Mouse (Mus musculus): ENCODE measurements around the gene Mlf2. TPM values are rescaled to one million over a fixed set of nuclear protein-coding genes. Genes with fewer than 3 reads are reported as not detected.

Mlf2 gene
- polyA plus RNA-seq, 1 experiment from 2014 or later: 385 TPM

- Histone ChIP-seq H3K9ac (no peak overlapping the region), H3K4me2 (no peak overlapping the region), H3K27me3 (no peaks in the 10 kb centered on the region), H3K4me3 (replicated peaks) (no peak overlapping the region), H3K36me3 (peaks cover 17% of the 10 kb centered on the region), H3K9me3 (replicated peaks) (no peaks in the 10 kb centered on the region), H3K4me1 (no peaks in the 10 kb centered on the region), H3K27ac (no peak overlapping the region)
- WGBS: 88% methylated on average over 3 of the region's 3 CpGs
- no peak for ATAC-seq (replicated peaks; ENCODE audit: low FRiP score)
These were observed 12.3 kb downstream of the Mlf2 start for GRCm38 (mm10) chr6:124943526-124943925.

DNA sequence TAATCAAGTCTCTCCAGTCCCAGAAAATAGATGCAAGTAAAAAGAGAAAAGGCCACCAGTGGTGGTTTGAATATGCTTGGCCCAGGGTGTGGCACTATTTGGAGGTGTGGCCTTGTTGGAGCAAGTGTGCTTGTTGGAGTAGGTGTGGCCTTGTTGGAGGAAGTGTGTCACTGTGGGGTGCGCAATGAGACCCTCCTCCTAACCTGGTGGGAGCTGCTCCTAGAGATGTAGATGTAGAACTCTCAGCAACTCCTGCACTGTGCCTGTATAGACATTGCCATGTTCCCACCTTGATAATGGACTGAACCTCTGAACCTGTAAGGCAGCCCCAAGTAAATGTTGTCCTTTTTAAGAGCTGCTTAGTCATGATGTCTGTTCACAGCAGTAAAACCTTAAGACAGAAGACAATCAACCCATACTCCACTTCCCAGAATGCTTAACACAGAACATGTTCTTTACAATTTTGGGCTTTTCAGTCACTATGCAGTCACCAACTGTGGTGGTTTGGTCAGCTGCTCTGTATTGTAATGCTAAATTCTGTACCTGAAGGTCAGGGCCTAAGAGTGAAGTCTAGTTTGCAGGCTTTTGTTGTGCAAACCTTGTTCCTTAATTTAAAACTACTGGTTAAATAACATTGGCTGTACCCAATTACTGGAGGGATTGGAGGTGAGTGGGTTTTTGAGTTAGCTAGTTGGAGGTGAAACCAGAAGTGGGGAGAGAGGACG is 23.0 kb downstream of the Mlf2 start:
- Histone ChIP-seq H3K9me3 (replicated peaks) (0 out of 2 replicates have a peak, but pooled peaks cover 2% of the 10 kb centered on the region), H3K4me2 (no peak overlapping the region), H3K9ac (no peak overlapping the region), H3K36me3 (peaks cover 49% of the 10 kb centered on the region), H3K27ac (no peak overlapping the region), H3K4me1 (no peaks in the 10 kb centered on the region), H3K27me3 (no peaks in the 10 kb centered on the region), H3K4me3 (replicated peaks) (no peak overlapping the region)
- no peak for ATAC-seq (replicated peaks; ENCODE audit: low FRiP score)
- 93% methylated on average over 2 of the region's 2 CpGs for WGBS

GRCm38 (mm10) chr6:124955212-124955611 is 24.0 kb downstream of the Mlf2 start:
- Histone ChIP-seq H3K4me1 (no peaks in the 10 kb centered on the region), H3K36me3 (peaks cover 60% of the 10 kb centered on the region), H3K27ac (no peak overlapping the region), H3K4me2 (no peak overlapping the region), H3K4me3 (replicated peaks) (no peak overlapping the region), H3K9me3 (replicated peaks) (0 out of 2 replicates have a peak, but pooled peaks cover 2% of the 10 kb centered on the region), H3K9ac (no peak overlapping the region), H3K27me3 (no peaks in the 10 kb centered on the region)
- 93% methylated on average over 4 of the region's 4 CpGs for WGBS
- ATAC-seq (replicated peaks; ENCODE audit: low FRiP score): no peak

- Histone ChIP-seq H3K27me3 (no peaks in the 10 kb centered on the region), H3K9ac (no peak overlapping the region), H3K4me1 (no peaks in the 10 kb centered on the region), H3K4me3 (replicated peaks) (no peak overlapping the region), H3K27ac (no peak overlapping the region), H3K9me3 (replicated peaks) (no peaks in the 10 kb centered on the region), H3K4me2 (no peak overlapping the region), H3K36me3 (peaks cover 86% of the 10 kb centered on the region)
- no peak for ATAC-seq (replicated peaks; ENCODE audit: low FRiP score)
- 67% methylated on average over 3 of the region's 3 CpGs for WGBS
These were observed 26.9 kb downstream of the Mlf2 start for GRCm38 (mm10) chr6:124958127-124958526.

DNA sequence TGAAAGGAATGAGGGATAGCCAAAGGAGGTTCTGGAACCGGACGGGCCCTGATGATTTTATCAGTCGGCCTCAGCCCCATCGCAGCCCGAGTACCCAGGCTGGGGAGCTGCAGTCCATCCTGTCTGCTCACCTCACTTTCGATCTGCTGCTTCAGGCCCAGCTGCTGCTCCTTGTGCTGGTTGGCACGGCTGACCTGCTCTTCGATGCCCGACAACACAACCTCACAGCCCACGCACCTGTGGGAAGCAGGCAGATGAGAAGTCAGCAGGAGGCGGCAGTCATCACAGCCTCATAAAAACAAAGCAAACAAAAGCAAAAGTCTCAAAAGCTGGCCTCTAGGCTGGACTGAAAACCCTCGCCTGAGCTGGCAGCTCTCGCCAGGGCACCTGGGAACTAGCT is 28.8 kb downstream of the Mlf2 start:
- H3K9ac ChIP-seq: no peak overlapping the region
- H3K36me3 ChIP-seq: peaks cover 81% of the 10 kb centered on the region
- no peak for ATAC-seq (replicated peaks; ENCODE audit: low FRiP score)

DNA sequence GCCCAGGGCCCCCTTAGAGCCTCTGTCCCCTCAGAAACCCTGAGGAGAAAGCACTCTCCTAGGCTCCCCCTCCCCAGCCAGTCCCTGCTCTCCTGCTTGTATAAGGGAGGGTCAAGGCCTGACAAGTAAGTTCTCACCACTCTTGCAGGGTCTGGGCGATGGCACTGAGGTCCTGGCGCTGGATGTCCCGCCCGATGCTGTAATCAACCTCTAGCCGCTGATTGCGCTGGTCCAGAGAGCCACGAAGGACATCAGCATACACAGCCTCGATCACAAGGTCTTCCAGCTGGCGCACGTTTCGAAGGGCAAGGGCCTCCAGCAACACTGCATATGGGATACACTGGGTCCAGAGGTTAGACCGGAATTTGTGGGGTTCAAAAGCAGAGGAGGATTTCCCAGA is 29.8 kb downstream of the Mlf2 start:
- H3K4me1 ChIP-seq: peaks cover 10% of the 10 kb centered on the region
- H3K27me3 ChIP-seq: no peaks in the 10 kb centered on the region
- peaks cover 73% of the 10 kb centered on the region for H3K36me3 ChIP-seq
- H3K9ac ChIP-seq: no peak overlapping the region
- WGBS: 94% methylated on average over 12 of the region's 12 CpGs
- no peak overlapping the region for H3K27ac ChIP-seq
- ATAC-seq (replicated peaks; ENCODE audit: low FRiP score): no peak
- no peaks in the 10 kb centered on the region for H3K9me3 ChIP-seq (replicated peaks)
- no peak overlapping the region for H3K4me2 ChIP-seq
- H3K4me3 ChIP-seq (replicated peaks): no peak overlapping the region

More for the DNA sequence above, 28.8 kb downstream of the Mlf2 start:
- Histone ChIP-seq H3K4me3 (replicated peaks) (no peak overlapping the region), H3K4me1 (peaks cover 9% of the 10 kb centered on the region), H3K27ac (no peak overlapping the region), H3K27me3 (no peaks in the 10 kb centered on the region), H3K9me3 (replicated peaks) (no peaks in the 10 kb centered on the region), H3K4me2 (no peak overlapping the region)
- WGBS: 85% methylated on average over 13 of the region's 13 CpGs

DNA sequence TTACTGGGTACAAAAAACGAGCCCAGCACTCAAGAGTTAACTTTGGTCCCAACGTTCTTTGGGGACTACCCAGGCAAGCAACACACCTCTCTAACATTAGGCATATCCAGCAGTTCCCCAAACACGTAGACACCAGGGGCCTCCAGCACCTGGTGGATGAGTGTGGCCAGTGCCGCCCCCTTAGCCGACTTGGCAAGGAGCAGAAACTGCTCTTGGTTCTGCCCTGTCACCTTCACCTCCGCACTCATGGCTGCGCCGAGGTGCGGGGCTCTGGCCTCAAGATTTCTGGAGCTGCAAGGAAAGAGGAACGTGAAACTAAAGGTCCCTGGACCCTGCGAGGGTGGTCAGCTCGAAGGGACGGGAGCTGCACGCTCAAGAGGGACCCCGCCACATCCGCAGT is 33.5 kb downstream of the Mlf2 start:
- peak overlapping the region; percentile 85 for H3K4me2 ChIP-seq
- peak overlapping the region; percentile 72 for H3K4me3 ChIP-seq (replicated peaks)
- H3K9me3 ChIP-seq (replicated peaks): no peaks in the 10 kb centered on the region
- peaks cover 17% of the 10 kb centered on the region for H3K4me1 ChIP-seq
- H3K9ac ChIP-seq: peak overlapping the region; percentile 95
- 28% methylated on average over 16 of the region's 16 CpGs for WGBS
- H3K27me3 ChIP-seq: no peaks in the 10 kb centered on the region
- H3K36me3 ChIP-seq: peaks cover 46% of the 10 kb centered on the region
- H3K27ac ChIP-seq: peak overlapping the region; percentile 94
- peak; percentile 31 for ATAC-seq (replicated peaks; ENCODE audit: low FRiP score)

GRCm38 (mm10) chr6:124965088-124965719 is 34.0 kb downstream of the Mlf2 start, which contains the start of gene Cops7a:
Gene Cops7a, minus strand, starts transcription at chr6:124965538.
- no peaks in the 10 kb centered on the region for H3K27me3 ChIP-seq
- peak within 1 kb of the TSS; percentile 72 for H3K4me3 ChIP-seq (replicated peaks)
- H3K4me1 ChIP-seq: peaks cover 17% of the 10 kb centered on the region
- peak within 1 kb of the TSS; percentile 85 for H3K4me2 ChIP-seq
- peaks cover 40% of the 10 kb centered on the region for H3K36me3 ChIP-seq
- under 1% methylated on average over 68 of the region's 68 CpGs for WGBS
- H3K9ac ChIP-seq: peak within 1 kb of the TSS; percentile 95
- H3K27ac ChIP-seq: peak within 1 kb of the TSS; percentile 94
- peak; percentile 96 for ATAC-seq (replicated peaks; ENCODE audit: low FRiP score)
- no peaks in the 10 kb centered on the region for H3K9me3 ChIP-seq (replicated peaks)

GRCm38 (mm10) chr6:124965747-124966146 is 34.6 kb downstream of the Mlf2 start:
- Histone ChIP-seq H3K27me3 (no peaks in the 10 kb centered on the region), H3K9me3 (replicated peaks) (no peaks in the 10 kb centered on the region), H3K9ac (peak overlapping the region; percentile 95), H3K4me2 (peak overlapping the region; percentile 85), H3K27ac (peak overlapping the region; percentile 94), H3K4me1 (peaks cover 17% of the 10 kb centered on the region), H3K36me3 (peaks cover 35% of the 10 kb centered on the region), H3K4me3 (replicated peaks) (peak overlapping the region; percentile 72)
- ATAC-seq (replicated peaks; ENCODE audit: low FRiP score): no peak
- WGBS: 12% methylated on average over 15 of the region's 15 CpGs

GRCm38 (mm10) chr6:124966466-124967118 is 35.4 kb downstream of the Mlf2 start:
- H3K9ac ChIP-seq: 0 out of 2 replicates have a peak overlapping the region, but pooled peaks have one; percentile 95
- peaks cover 17% of the 10 kb centered on the region for H3K4me1 ChIP-seq
- 96% methylated on average over 7 of the region's 7 CpGs for WGBS
- H3K4me2 ChIP-seq: peak overlapping the region; percentile 85
- peak overlapping the region; percentile 72 for H3K4me3 ChIP-seq (replicated peaks)
- peaks cover 26% of the 10 kb centered on the region for H3K36me3 ChIP-seq
- H3K27me3 ChIP-seq: no peaks in the 10 kb centered on the region
- H3K9me3 ChIP-seq (replicated peaks): no peaks in the 10 kb centered on the region
- no peak overlapping the region for H3K27ac ChIP-seq
- ATAC-seq (replicated peaks; ENCODE audit: low FRiP score): no peak

DNA sequence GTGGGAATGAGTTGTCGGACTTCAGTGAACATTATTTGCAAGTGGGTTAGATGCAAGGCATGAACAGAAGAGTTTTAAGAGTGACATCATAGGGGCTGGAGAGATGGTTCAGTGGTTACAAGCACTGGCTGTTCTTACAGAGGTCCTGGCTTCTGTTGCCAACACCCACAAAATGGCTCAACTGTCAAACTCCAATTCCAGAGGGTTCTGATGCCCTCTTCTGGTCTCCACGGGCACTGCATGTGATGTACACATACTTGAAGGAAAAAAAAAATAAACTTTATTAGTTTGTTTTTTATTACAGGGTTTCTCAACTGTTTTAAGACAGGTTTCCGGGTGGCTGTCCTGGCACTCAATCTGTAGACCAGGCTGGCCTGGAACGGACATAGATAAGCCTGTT is 36.6 kb downstream of the Mlf2 start:
- Histone ChIP-seq H3K9ac (no peak overlapping the region), H3K4me1 (peaks cover 17% of the 10 kb centered on the region), H3K9me3 (replicated peaks) (no peaks in the 10 kb centered on the region), H3K36me3 (peaks cover 16% of the 10 kb centered on the region), H3K4me2 (no peak overlapping the region), H3K4me3 (replicated peaks) (no peak overlapping the region), H3K27ac (no peak overlapping the region), H3K27me3 (no peaks in the 10 kb centered on the region)
- WGBS: 74% methylated on average over 4 of the region's 4 CpGs
- ATAC-seq (replicated peaks; ENCODE audit: low FRiP score): no peak
